Mouse (Mus musculus): ENCODE data around the gene Gm11437.

Gene Gm11437

DNA sequence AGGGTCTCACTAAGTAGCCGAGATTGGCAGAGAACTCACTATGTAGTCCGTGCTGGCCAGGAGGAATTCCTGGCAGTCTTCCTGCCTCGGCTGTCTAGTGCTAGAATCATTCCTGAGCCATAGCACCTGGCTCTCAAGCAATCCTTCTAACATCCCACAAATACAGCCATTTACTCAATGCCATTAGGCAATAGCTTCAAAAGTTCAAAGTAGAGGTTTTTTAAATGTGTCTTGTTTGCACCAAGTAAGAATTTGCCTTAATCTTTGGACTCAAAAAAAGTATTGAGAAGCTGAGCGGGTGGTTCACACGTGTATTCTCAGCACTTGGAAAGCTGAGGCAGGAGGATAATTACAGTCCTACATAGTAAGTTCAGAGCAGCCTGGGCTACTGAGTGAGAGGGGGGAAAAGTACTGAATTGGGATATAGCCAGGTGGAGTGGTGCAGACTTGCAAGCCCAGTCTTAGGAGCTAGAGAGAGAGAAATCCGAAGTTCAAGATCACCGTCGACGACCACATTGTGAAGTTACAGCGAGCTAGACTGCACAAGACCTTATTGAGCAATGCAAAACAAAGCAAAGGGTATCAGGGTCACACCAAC, 22.0 kb downstream of the Gm11437 start:
- DNase-seq (ENCODE audit: low spot score in 2 of 2), result no peak

DNA sequence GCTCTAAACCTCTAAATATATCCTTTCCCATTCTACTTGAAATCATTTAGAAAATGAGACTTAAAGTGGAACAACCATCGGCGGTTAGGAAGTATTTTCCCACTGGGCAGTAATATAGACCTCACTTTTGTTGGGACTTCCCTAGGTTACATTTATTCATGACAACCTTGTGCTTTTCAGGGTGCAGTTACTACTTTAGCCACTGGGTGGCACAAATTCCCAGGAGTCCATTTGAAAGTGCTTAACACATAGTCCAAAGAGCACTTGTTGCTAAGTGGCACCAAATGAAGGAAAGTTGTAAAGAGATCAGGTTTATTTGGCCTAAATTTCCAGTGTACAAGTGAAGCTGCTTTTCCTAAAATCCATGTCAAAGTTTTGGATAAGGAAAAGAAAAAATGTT, 25.5 kb downstream of the Gm11437 start:
- DNase-seq (ENCODE audit: low spot score in 2 of 2), result peak; percentile 43 to 48

GRCm38 (mm10) chr11:84136453-84136852, 30.8 kb downstream of the Gm11437 start:
- no peak for DNase-seq (ENCODE audit: low spot score in 2 of 2)

DNA sequence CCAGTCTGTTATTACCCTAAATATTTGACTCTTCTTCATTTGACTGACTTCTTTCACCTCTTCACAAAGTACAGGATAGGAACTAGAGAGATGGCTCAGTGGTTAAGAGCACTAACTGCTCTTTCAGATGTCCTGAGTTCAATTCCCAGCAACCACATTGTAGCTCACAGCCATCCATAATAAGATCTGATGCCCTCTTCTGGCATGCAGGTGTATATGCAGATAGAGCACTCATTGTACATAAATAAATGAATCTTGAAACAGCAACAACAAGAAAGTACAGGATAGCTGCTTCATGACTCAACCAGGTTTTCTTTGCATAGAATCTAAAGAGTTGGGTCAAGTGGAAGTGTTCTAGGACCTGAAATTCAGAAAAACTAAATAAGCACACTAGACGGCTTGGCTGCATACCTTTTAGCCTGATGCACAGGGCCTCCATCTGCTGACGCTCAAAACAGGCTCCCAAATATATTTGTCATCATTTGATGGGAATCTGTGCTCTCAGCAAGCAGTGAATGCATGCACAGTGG, 32.9 kb downstream of the Gm11437 start:
- no peak for DNase-seq (ENCODE audit: low spot score in 2 of 2)

DNA sequence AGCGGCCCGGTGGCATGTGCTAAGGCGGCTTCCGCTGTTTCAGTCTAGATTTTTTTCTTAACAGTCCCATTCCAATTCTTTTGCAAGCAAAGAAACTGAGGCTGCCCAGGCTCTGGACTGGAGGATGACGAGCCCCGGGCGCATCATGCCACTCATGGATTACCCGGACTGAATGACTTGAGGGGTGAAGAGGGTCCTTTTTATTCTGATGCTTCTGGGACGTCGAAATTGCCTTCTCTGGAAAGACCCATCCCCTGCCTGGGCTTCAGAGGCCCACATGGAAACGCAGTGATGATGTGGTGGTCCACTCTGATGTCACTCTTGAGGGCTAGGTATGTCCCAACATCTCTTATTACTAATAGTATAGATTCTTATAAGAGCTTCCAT, 37.5 kb downstream of the Gm11437 start:
- no peak for DNase-seq (ENCODE audit: low spot score in 2 of 2)

- peak; percentile 68 to 69 for DNase-seq (ENCODE audit: low spot score in 2 of 2)
Observed at GRCm38 (mm10) chr11:84128943-84129798, 38.1 kb downstream of the Gm11437 start, which contains the start of the genes Tada2a and Acaca. Tada2a (minus strand) TSS chr11:84129600. Acaca (plus strand) TSS chr11:84129672.

GRCm38 (mm10) chr11:84127977-84128376, 39.3 kb downstream of the Gm11437 start:
- DNase-seq (ENCODE audit: low spot score in 2 of 2), result no peak

DNA sequence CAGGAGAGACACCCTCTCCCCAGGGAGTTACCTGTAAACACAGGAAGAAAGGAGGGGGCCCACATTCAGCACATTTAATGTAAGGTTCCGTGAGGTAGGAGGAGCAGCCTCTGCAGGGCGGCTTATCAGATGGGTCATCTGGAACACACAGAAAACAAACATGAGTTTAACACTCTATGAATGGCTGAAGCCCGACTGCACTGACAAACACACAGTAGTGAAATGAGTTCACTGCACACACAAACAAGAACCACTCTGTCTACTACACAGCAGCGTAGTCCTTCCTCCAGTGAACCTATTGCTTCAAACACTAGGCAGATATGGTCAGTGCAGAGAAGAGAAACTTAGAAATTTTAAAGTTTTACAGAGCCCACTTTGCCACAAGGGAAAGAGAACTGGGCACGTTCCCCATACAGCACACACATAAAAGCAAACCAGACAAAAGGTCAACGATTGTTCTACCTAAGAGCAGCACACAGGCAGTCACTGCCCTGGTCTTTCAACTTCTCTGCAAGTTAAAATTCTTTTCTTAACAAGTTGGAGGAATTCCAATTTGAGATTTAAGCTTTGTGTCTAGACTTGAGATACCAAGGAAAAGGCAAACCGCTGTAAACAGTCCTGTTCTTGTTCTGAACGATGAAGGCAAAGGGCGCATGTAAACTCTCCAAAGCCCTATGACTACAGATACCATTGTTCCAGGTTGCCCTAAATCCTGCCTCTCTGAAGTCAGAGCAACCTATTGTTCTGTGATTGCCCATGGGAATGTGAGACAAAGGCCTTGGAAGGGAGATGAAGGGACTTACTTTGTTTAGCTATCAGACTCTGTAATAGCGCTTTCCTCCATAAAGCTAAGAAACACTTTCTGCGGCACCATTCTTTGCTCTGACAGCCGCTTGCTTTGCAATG, 46.0 kb downstream of the Gm11437 start:
- DNase-seq (ENCODE audit: low spot score in 2 of 2), result peak in 1 of 2 experiments; percentile 16

GRCm38 (mm10) chr11:84117431-84117830, 49.8 kb downstream of the Gm11437 start:
- no peak for DNase-seq (ENCODE audit: low spot score in 2 of 2)

- no peak for DNase-seq (ENCODE audit: low spot score in 2 of 2)
Observed at GRCm38 (mm10) chr11:84116221-84116620, 51.1 kb downstream of the Gm11437 start.

DNA sequence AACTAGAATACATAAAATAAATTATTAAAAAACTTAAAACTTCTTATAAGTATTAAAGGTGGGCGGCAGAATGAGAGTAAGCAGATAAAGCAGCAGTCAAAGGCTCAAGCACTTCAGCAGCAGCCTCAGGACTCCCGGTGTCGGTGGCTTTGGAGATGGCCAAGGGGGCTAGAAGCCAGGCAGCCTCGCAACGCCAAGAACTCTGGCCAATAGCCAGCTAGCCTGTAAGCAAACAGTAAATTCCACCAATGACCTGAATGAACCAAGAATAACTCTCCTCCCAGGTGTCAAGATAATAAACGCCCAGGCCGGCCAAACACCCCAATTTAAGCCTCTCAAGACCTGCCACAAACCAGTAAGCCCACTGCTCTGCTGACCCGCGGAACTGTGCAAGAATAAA, 51.6 kb downstream of the Gm11437 start:
- DNase-seq (ENCODE audit: low spot score in 2 of 2), result no peak

DNA sequence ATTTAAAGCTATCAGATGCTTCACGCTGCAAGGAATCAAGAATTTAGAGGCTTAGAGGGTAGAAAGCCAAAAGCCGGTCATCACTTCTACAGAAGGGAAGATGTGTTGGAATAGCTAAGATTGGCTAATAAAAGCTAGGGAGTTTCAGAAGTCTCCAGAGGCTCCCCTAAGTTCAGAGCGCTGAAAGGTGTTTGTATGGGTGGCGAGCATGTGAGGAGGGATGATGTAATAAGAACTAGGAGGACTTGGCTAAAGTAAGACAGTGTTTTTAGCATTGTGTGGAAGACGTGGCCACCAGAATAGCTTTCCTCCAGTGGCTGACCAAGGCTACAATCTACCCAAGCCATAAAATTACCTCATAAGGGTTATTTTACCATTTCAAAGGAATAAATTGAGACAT, 53.7 kb downstream of the Gm11437 start:
- DNase-seq (ENCODE audit: low spot score in 2 of 2), result no peak

DNA sequence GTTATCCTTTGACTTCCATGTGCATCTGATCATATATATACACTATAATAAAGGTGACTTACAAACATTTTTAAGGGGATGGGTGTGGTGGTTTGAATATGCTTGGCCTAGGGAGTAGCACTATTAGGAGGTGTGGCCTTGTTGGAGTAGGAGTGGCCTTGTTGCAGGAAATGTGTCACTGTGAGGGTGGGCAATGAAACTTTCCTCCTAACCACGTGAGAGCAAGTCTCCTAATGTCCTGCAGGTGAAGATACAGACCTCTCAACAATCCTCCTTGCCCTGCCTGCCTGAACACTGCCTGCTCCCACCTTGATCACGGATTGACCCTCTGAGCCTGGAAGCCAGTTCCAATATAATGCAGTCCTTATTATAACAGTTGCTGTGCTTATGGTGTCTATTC, 60.1 kb downstream of the Gm11437 start:
- no peak for DNase-seq (ENCODE audit: low spot score in 2 of 2)

- DNase-seq (ENCODE audit: low spot score in 2 of 2), result no peak
Observed at GRCm38 (mm10) chr11:84104036-84104435, 63.2 kb downstream of the Gm11437 start.

DNA sequence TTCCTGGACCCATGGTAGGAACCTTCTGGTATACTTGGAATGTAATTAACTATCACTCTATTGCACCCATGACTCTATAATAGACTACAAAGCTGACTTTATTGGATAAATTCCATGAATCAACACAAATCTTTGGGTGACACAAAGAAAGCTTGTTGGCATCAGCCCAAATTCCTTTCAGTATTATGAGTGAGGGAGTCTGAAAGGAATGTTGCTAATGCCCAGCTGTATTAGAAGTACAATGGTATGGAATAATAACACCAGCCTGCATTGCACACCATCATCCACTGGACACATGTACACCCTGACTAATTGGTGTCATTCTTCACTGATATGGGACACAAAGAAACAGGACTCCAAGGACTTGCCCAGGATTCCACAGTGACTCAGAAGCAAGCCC, 66.1 kb downstream of the Gm11437 start:
- DNase-seq (ENCODE audit: low spot score in 2 of 2), result no peak

Measured in urinary bladder, postnatal 36 days (tissue).